Mouse (Mus musculus) lung, postnatal 0 days (tissue): ENCODE measurements around the gene Nsun5.

ENCODE experiments used
- CTCF ChIP-seq: IDR thresholded peaks from 2 replicates; pipeline ENCODE4 v1.5.1; 2016; ENCODE audit warnings: antibody characterized with exemption, mild to moderate bottlenecking
- EP300 ChIP-seq: IDR thresholded peaks from 2 replicates; pipeline ENCODE4 v1.6.1; 2016; ENCODE audit warnings: antibody characterized with exemption, mild to moderate bottlenecking, control low read depth

- no peak for TF ChIP-seq CTCF
- no peak for TF ChIP-seq EP300
Measured at GRCm38 (mm10) chr5:135356090-135356489, 13.7 kb upstream of the Nsun5 start.
